Mouse (Mus musculus) G1E (cell line): Measurements from ENCODE around the gene Fam53b. TPM values are rescaled to one million over a fixed set of nuclear protein-coding genes. Genes with fewer than 3 reads are reported as not detected.

ENCODE experiments used
- ATAC-seq: 2 replicates; pipeline ENCODE4 v1.8.0; 2016; ENCODE audit warnings: mild to moderate bottlenecking; ENCODE audit not compliant: insufficient number of reproducible peaks, poor library complexity, low FRiP score, severe bottlenecking; ENCODE audit errors: extremely low read depth
- DNase-seq: peaks from one replicate; pipeline ENCODE4 v3.0.0; 2012; ENCODE audit warnings: low spot score
- H3K27me3 ChIP-seq: 2 replicates; pipeline ENCODE4 v1.6.1; 2012; ENCODE audit warnings: mild to moderate bottlenecking, low read length, inconsistent platforms; ENCODE audit not compliant: insufficient read depth
- H3K36me3 ChIP-seq: replicated peaks from 2 replicates; pipeline ENCODE3; 2012; ENCODE audit warnings: mild to moderate bottlenecking, inconsistent platforms
- H3K4me1 ChIP-seq: 2 replicates; pipeline ENCODE4 v1.6.1; 2012; ENCODE audit warnings: low read depth, low read length, inconsistent platforms, mixed read lengths; ENCODE audit not compliant: insufficient read depth
- H3K4me3 ChIP-seq: 2 replicates; pipeline ENCODE4 v1.5.1; 2012; ENCODE audit warnings: low read depth, mild to moderate bottlenecking, inconsistent platforms, low read length, moderate library complexity, mixed read lengths
- H3K9me3 ChIP-seq: replicated peaks from 2 replicates; pipeline ENCODE4 v1.6.1; 2012; ENCODE audit warnings: inconsistent platforms
- CTCF ChIP-seq: IDR thresholded peaks from 2 replicates; pipeline ENCODE4 v1.5.1; 2012; ENCODE audit warnings: low read depth, low read length, inconsistent platforms, mixed read lengths
- GATA1 ChIP-seq: IDR thresholded peaks from 2 replicates; pipeline ENCODE4 v1.6.1; 2012; ENCODE audit warnings: borderline replicate concordance, low read length, inconsistent platforms, mixed read lengths
- GATA2 ChIP-seq: IDR thresholded peaks from 2 replicates; pipeline ENCODE4 v1.6.1; 2012; ENCODE audit warnings: low read depth, low read length, inconsistent platforms, borderline replicate concordance
- POLR2AphosphoS5 ChIP-seq: IDR thresholded peaks from 2 replicates; pipeline ENCODE4 v1.6.1; 2012; ENCODE audit warnings: low read depth, low read length, inconsistent platforms; ENCODE audit not compliant: insufficient replicate concordance
- TAL1 ChIP-seq: conservative IDR thresholded peaks from 2 replicates; pipeline ENCODE4 v1.6.1; 2012; ENCODE audit warnings: low read depth, low read length, inconsistent platforms, mixed read lengths
- polyA plus RNA-seq: library from polyadenylated mRNA; stranded (reverse); fragments of >175 nt; gene quantifications from 2 replicates; pipeline ENCODE4 v1.2.3, GENCODE M21; 2012
- total RNA-seq, 2 experiments: library from RNA; stranded (forward) in 1 of 2; stranded (reverse) in 1 of 2; fragments of 200-1000 nt in 1 of 2; fragments of >200 nt in 1 of 2; fragmentation: Nextera tagmentation in 1 of 2; gene quantifications; 2 replicates each; pipeline ENCODE4 v1.2.3; 2014 to 2017

Fam53b gene
- total and polyA plus RNA-seq, 3 experiments, result 22.1 to 63.6 (median 23.8) TPM

DNA sequence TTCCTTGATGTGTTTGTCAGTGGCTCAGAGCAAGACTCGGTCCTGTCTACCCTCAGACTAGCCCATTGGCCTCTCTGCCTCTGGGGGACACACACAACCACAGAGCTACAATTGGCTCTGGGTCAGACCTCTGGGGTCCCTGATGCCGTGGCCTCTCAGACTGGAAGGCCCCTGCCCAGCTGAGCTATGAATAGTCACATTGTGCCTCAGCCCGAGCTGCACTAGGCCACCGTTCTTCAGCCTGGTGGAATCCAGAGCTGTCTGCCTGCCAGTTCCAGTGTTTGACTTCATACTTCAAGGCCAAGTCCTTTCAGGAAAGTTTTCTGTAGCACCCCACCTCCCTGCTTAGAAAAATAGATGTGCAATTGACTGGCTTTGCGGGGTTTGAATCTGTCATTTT, 125.0 kb downstream of the Fam53b start:
- DNase-seq, result no peak
- H3K4me1 ChIP-seq, result peaks cover 64% of the 10 kb centered on the region
- H3K9me3 ChIP-seq, result no peaks in the 10 kb centered on the region
- peaks cover 20% of the 10 kb centered on the region for H3K27me3 ChIP-seq
- ATAC-seq, result no peak
- H3K36me3 ChIP-seq, result no peaks in the 10 kb centered on the region
- TF ChIP-seq GATA1, result no peak
- no peak for TF ChIP-seq POLR2AphosphoS5
- no peak for TF ChIP-seq TAL1
- TF ChIP-seq GATA2, result no peak
- TF ChIP-seq CTCF, result no peak
- H3K4me3 ChIP-seq, result no peak overlapping the region

- H3K4me1 ChIP-seq, result peaks cover 72% of the 10 kb centered on the region
- no peaks in the 10 kb centered on the region for H3K36me3 ChIP-seq
- ATAC-seq (no peak), DNase-seq (no peak)
- H3K9me3 ChIP-seq, result no peaks in the 10 kb centered on the region
- TF ChIP-seq POLR2AphosphoS5 (no peak), GATA2 (no peak), GATA1 (no peak), CTCF (no peak), TAL1 (no peak)
- no peak overlapping the region for H3K4me3 ChIP-seq
- H3K27me3 ChIP-seq, result peaks cover 13% of the 10 kb centered on the region
Observed at GRCm38 (mm10) chr7:132687897-132688296, 125.8 kb downstream of the Fam53b start.

- ATAC-seq (peak; percentile 95), DNase-seq (peak; percentile 71)
- Histone ChIP-seq H3K4me3 (peak overlapping the region; percentile 61; the same call in 1 of the 2 replicates), H3K36me3 (no peaks in the 10 kb centered on the region), H3K4me1 (peaks cover 80% of the 10 kb centered on the region), H3K27me3 (peaks cover 2% of the 10 kb centered on the region), H3K9me3 (no peaks in the 10 kb centered on the region)
- TF ChIP-seq GATA2 (no peak), POLR2AphosphoS5 (no peak), TAL1 (peak; percentile 57), CTCF (no peak)
Observed at GRCm38 (mm10) chr7:132686515-132686914, 127.2 kb downstream of the Fam53b start.

GRCm38 (mm10) chr7:132683923-132684322, 129.8 kb downstream of the Fam53b start:
- DNase-seq (no peak), ATAC-seq (no peak)
- Histone ChIP-seq H3K9me3 (no peaks in the 10 kb centered on the region), H3K4me1 (peaks cover 78% of the 10 kb centered on the region), H3K27me3 (peaks cover 5% of the 10 kb centered on the region), H3K4me3 (no peak overlapping the region), H3K36me3 (no peaks in the 10 kb centered on the region)
- TF ChIP-seq CTCF (no peak), GATA1 (no peak), POLR2AphosphoS5 (no peak), GATA2 (no peak), TAL1 (no peak)

DNA sequence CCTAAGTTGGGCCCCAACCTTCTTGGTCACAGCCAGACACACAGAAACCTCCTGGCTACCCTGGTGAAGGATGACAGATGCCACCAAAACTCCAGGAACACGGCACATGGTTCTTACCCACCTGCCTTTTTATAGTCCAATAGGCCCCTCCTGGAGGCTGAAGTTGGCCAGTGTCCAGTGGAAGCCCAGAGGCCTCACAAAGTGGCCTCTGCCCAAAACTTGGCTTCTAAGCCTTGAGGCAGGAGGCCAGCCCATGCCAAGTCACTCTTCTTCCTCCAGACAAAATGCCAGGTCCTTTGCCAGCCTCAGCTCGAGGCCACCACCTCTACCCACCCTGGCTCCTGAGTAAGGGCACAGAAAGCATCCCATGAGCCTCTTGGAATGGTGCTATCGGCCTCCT, 130.8 kb downstream of the Fam53b start:
- DNase-seq (no peak), ATAC-seq (no peak)
- H3K4me1 ChIP-seq, result peaks cover 69% of the 10 kb centered on the region
- no peak overlapping the region for H3K4me3 ChIP-seq
- no peaks in the 10 kb centered on the region for H3K9me3 ChIP-seq
- no peaks in the 10 kb centered on the region for H3K36me3 ChIP-seq
- TF ChIP-seq POLR2AphosphoS5 (no peak), CTCF (no peak), TAL1 (no peak), GATA2 (no peak)
- peaks cover 5% of the 10 kb centered on the region for H3K27me3 ChIP-seq

DNA sequence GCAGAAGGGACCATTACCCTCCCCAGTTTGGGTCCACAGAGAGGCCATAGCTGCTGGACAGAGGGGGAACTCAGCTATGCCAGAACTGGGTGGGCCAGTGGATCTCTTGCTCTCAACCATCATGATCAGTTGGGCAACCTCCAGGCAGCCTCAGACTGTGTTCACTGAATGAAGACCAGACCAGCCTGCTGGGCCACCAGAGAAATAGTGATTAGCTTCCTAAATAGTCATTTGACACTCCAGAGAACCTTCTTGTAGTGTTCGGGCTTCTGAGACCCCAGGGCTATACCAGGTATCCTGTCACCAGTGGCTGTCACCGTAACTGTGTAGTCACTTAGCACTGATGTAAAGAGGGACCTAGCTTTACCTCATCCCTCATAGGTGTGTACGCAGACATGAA, 131.3 kb downstream of the Fam53b start:
- Histone ChIP-seq H3K4me3 (no peak overlapping the region), H3K9me3 (no peaks in the 10 kb centered on the region), H3K4me1 (peaks cover 64% of the 10 kb centered on the region), H3K36me3 (no peaks in the 10 kb centered on the region), H3K27me3 (peaks cover 5% of the 10 kb centered on the region)
- DNase-seq (no peak), ATAC-seq (no peak)
- no peak for TF ChIP-seq POLR2AphosphoS5
- TF ChIP-seq GATA2, result no peak
- no peak for TF ChIP-seq TAL1
- no peak for TF ChIP-seq GATA1
- TF ChIP-seq CTCF, result no peak

DNA sequence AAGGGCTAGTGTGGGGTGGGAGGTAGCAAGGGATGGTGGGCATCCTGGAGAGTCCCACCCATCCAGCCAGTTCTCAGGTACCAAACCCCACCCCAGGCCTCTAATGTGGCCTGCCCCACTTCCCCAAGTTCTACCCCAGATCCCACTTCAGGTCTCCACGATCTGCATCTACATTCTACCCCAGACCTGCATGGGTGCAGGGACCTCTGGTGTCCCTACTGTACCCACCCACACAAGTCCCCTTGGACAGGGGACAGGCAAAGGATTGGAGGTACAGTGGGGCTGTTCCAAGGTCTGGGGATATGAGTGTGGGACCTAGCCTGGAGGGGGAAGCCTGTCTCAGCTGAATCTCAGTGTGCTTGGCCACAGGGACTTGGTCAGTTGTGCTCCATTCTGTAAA, 131.9 kb downstream of the Fam53b start:
- Histone ChIP-seq H3K27me3 (peaks cover 7% of the 10 kb centered on the region), H3K4me1 (peaks cover 62% of the 10 kb centered on the region), H3K9me3 (no peaks in the 10 kb centered on the region), H3K4me3 (no peak overlapping the region), H3K36me3 (no peaks in the 10 kb centered on the region)
- TF ChIP-seq TAL1 (no peak), POLR2AphosphoS5 (no peak), GATA2 (no peak), GATA1 (no peak), CTCF (no peak)
- DNase-seq (no peak), ATAC-seq (no peak)
